Mouse (Mus musculus): ENCODE data around the gene Klhl30.

The Klhl30 gene

DNA sequence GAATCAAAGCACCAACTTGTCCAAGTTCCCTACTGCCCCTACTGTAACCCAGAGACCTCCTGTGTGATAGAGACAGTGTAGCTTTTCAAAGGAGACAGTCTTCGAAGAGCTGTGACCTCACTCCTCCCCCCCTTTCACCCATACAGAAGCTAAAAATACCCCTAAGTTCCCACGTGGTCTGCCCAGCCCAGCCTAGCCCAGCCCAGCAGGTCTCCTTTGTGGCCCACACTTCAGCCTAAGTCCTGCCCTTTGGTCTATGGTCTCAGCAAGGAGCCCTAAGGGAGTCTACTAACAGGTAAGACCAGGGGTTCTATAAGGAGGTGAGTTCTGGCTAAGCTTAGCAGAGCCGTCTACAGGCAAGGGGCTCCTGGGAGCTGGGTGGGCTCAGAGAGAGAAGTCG lies at the start of gene Klhl30:
Gene Klhl30, plus strand, starts transcription at position 176 of the 400 bp plus-strand sequence.
- no peak for DNase-seq

DNA sequence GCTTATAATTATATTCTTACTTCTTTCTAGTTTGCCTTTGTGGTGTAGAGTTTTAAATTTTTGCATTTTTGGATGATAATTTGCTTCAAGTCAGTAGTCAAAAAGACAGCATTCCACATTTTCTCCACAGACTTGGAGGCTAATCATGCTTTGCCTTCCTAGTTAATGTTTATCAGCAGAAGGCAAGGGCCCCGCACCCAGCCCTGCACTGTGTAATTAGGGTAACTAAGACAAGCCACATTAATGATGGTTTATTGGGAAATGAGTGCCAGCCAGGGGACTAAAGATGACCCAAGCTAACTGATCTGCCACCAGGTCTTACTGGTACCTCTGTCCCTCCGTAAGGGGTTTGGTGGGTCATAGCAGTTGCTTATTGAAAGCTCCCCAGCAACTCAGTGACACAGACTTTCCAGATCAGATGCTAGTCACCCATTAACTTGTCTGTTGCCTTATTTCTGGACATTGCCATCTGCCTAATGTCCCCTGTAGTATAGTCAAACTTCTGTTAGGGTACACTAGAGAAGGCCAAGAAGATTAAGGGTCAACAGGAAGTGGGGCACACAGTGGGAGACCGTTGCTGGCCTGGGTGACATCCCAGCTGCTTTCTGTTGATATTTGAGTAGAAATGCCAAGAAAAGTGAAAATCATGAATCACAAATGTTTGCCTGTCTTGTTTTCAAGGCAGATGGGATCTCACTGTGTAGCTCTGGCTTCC lies 49.5 kb upstream of the Klhl30 start:
- no peak for DNase-seq

DNA sequence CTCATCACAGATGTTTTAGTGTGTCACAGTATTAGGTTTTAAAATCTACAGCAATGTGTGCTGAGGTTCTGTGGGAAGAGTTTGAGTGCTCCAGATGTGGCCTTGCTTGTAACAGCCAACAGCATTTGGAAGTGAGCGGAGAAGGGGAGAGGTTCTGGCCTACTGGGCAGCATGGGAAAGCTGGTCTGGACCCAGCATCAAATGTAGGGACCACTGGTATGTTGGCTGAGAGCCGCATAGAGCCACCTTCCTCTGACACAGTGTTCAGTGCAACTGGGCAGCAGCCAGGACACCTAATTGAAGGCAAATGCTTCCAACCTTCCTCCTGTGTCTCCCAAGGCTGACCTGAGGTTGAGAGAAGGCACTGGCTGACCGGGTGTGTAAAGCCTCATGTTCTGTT lies 48.8 kb upstream of the Klhl30 start:
- no peak for DNase-seq

DNA sequence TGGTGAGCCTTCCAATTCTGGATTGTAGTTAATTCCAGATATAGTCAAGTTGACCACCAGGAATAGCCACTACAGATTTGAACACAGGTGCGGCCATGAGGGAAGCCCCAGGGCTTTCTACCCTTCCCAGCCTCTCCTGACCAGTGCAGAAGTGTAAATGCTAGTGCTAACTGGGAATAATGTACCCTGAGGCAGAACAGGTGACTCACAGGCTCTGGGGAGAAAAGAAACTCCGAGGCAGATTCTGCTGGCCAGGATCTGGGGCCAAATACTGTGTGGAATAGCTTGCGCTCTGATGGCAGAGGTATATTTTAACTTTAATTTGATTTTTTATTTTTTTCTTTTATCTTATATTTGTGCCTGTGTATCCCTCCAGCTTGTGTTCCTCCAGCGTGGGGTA lies 46.2 kb upstream of the Klhl30 start:
- DNase-seq, result no peak

DNA sequence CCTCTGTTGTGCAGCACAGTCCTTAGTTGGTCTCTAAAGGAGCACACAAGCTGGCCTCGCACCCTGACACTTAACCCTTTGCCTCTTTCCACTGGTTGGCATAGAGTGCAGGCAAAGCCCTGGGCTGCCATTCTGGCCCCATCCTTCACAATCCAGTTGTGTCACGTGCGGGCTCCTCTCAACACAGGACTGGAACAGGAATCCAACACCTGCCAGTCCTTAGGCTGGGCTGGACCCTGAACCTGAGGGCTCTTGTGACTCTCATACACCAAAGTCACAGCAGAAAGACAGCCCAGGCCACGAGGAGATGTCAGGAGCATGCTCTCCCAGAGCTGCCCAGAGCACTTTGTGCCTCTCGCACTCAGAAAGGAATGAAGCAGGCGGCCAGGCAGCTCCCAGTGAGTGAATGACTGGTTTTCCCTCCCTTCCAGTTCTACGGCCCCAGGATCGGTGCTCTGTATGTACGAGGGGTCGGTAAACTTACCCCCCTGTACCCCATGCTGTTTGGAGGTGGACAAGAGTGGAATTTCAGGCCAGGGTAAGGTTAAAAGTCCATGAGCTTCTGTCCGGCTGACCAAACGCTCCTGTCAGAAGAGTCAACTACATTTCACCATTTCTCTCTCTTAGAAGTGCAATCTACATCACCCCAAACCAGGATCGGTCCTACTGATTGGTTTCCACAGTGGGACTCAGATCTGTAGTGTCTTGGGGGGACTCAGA lies 41.3 kb upstream of the Klhl30 start:
- no peak for DNase-seq

DNA sequence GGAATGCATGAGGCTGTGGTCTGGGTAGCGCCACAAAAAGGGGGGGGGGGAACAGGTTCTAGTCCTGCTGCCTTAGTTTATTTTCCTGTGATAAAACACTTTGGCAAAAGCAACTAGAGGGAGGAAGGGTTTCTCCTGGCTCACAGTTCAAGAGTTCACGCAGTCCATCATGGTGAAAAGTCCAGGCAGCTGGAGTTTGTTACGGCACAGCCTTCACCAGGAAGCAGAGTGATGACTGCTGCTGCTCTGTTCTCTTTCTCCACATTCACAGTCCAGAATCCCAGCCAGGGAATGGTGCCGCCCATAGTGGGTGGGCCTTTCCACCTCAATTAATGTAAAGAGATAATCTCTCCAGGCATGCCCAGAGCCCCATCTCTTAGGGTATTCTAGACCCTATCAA lies 38.5 kb upstream of the Klhl30 start:
- no peak for DNase-seq

DNA sequence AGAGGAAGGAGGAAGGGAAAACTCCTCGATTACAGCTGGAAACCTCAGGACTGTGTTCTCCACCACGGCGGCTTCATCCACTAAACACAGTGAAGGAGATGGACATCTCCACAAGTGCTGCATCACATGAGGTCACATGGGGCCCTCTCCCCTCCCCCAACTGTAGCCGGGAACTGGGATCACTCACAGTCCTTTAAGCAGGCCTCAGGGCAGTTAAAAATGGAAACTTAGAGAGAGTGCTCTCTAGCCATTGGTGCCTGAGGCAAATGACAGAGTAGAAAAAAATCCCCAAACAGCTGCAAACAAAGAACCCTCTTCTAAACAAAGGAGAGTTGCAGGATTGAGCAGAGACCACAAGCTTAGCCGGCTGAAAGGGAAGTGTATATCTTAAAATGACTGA lies 37.6 kb upstream of the Klhl30 start:
- DNase-seq, result no peak

DNA sequence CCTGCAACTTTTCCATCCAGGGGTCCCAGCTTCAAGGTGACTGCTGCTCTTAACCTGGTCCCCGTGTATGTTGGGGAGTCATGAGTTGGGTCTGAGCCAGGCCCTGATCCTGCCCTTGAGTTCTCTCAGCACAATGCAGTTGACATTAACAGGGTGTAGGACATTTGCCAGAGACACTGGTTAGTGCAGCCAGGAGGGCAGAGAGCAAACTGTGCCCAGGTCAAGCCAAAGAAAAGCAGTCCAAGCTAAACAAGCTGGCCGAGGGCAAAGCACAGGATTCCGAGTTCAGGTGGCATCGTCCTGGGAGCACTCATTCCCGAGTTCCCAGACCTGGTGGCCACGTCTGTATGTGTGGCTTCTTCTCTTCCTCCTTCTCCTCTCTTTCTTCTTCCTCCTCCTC lies 33.2 kb upstream of the Klhl30 start:
- no peak for DNase-seq

DNA sequence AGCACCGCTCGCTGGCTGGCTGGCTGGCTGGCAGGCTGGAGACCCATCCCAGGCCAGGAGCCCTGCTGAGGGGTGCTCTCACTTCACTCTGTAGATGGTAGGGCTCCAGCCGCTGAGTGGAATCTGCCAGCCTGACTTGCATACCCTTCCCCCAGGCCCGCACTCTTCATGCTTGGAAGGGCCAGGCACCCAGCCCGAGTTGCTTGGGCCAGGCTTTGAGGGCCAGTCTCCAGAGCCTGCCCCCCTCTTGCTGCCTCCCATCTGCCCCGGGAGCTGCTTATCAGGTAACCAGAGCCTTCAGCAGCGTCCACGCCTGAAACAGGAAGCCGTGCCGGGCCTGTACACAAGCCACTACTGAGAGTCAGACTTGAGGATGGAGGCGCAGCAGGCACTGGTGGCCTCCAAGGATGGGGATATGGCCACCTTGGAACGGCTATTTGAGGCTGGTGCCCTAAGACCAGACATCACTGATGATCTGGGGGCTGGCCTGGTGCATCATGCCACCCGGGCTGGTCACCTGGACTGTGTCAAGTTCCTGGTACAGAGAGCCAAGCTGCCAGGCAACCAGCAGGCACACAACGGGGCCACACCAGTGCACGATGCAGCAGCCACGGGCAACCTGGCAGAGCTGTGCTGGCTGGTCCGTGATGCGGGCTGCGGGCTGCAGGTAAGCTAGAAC lies 28.9 kb upstream of the Klhl30 start, which contains the start of gene Espnl:
Gene Espnl, plus strand, starts transcription at position 316 of the 679 bp plus-strand sequence.
- no peak for DNase-seq

DNA sequence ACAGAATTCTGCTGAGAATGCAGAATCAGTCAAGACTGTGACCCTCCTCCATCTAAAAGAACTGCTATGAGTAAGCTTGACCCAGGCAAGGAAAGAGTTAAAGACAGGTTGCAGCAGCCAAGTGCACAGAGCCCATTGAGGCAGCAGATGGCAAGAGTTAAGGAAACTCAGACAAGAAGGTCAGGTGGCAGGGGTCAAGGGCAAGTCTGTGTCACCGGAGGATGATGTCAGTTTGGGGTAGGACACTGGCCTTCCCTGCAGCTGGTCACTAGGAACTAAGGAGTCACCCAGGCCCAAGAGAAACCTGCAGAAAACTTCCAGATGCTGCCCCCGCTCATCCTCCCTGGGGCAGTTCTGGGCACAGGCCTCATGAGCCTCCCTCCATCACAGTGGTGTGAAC lies 26.2 kb upstream of the Klhl30 start:
- no peak for DNase-seq

DNA sequence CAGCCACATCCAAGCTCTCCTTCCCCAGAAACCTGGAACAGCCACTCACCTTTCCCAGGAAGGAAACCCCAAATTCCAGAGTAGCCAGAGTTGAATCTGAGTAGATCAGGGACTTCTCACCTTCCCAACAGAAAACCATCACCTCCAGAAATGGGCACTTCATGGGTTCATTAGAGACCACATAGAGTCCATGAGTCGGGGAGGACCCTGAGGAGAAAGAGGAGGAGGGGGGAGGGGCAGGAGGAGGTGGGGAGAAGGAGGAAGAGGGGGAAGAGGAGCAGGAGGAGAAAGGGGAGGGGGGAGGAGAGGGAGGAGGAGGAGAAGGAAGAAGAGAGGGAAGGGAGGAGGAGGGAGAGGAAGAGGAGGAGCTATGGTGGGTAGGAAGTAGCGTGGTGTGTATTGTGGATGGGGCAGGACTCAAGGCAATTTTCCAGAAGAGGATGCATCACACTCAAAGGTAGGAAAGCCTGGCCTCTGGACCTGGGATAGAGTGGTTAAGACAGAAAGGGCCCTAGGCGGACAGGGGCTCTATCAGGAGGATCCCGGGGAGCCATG lies 25.3 kb upstream of the Klhl30 start:
- no peak for DNase-seq

DNA sequence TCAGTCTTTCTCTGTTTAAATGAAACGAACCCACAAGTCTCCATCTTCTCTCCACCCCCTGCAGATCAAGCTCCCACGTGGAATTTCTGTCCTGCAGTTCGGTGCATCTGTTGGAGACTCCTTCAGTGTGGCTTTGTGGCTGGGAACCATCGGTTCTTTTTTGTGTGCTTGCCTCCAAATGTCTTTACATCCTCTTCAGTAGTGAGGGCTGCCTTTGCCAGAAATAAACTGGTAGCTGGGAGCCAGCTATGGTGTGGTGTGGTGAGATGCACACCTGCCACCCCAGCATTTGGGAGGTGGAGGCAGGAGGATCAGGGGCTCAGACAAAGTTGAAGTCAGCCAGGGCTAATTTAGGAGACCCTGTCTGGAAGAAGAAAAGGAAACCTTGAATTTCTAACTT lies 18.7 kb upstream of the Klhl30 start:
- DNase-seq, result peak; percentile 40

DNA sequence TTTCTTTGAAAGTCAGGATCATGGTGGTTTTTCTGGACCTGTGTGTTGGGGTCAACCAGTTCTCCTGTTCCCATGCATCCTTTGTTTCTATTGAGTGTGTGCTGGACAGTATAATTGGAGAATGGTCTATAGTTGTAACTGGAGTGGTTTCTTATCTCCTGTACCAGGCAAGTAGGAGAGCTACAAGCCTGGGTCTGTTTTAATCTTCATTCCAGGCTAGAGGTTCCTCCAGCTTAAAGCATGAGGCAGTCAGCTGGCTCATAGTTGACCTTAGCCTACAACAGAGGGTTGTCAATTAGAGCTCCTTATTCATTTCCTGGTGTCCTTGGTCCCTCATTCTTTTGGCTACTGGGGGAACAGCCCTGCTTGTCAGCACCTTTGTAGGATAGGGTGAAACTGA lies 17.2 kb upstream of the Klhl30 start:
- DNase-seq, result no peak

DNA sequence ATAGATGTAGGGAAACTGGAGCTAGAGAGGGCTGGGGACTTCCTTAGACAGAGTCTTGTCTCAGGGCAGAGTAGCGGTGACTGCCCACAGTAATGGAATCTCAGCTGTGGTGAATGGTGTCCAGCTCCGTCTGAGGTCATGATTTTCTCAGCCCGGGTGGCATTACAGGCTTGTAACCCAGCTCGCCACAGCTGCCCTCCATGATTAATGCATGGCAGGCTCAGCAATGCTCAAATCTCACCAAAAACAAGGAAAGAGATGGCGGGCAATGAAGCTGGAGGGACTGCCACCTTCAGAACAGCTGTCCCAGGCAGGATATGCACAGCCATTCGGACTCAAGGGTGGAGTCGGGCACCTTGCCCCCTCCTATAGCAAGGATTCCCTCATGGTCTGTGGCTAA lies 13.5 kb upstream of the Klhl30 start:
- no peak for DNase-seq

DNA sequence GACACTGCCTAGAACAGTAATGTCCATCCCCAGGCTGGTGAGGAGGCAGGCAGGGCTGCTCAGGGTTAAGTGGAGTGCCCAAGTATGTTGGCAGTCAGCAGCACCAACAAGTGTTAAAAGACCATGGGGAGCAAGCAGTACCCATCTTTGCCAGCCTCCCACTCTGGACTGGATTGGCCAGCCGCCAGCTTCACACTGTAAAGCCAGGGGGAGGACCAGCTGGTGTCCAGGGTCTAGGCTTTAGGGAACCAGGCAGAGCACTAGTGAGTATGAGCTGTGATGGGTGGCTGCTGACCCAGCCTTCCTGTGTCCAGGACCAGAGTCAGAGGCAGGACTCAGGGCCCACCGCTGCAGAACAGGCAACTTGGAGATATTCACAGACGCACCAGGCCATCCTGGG lies 6.8 kb upstream of the Klhl30 start:
- no peak for DNase-seq

DNA sequence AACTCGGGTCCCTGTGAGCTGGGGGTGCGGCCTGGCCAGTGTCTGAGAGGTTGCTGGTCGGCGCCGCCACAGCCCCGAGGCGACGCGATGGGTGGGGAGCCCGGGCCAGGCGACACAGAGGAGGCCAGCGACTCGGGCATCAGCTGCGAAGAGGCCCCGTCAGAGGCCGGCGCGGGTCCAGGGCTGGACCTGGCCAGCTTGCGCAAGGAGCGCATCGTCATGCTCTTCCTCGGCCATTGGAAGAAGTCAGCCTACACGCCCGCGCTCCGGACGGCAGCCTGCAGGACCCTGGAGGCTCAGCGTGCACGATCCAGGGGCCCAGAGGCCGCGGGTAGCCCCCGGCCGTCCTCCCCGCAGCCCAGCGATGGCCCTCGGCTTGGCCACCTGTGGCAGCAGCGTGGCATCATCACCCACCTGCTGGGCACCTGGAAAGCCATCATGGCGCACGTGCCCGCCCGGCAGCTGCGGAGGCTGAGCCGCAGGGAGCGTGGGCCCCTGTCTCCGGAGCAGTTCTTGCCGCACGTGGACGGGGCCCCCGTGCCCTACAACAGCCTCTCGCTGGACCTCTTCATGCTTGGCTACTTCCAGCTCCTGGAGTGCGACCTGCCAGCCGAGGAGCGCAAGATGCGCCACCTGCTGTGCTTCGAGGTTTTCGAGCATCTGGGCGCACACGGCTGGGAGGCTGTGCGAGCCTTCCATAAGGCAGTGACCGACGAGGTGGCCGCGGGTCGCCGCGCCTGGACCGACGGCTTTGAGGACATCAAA lies 5.7 kb upstream of the Klhl30 start:
- DNase-seq, result no peak

DNA sequence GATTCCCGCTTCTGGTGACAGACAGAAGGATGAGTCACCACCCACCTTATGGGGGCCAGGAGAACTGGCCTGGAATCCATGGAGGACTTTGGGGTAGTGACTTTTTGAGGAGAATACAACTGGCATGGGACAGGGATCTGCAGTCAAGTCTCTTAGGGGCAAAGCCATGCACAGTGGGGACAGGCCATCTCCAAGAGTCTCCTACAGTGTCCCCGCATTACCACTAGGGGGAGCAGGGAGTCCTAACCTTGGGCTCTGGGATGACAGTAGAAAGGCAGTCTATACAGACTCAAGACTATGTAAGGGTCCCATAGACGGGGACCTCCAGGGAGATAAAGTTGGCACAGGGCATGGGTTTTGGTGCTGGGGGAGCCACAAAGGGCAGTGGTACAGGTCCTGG lies 3.9 kb upstream of the Klhl30 start:
- DNase-seq, result peak; percentile 22

DNA sequence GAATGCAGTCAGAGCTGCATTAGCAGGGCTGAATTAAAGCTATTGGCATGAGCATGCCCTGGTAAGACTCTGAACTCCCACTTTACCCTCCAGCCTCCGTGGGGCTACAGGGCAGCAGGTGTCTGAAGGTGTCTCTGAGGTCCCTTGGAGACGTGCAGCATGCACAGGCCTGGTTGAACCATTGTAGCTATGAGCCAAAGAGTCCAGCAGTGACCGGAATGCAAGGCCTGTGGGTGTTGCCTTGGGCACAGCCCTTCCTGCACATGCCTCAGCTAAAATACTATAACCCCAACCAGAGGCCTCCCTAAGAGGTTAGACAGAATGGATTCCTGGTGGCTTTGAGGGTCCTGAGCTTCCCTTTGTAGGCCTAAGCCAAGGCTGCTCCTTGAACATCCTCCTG lies 433 bp downstream of the Klhl30 start:
- DNase-seq, result no peak

DNA sequence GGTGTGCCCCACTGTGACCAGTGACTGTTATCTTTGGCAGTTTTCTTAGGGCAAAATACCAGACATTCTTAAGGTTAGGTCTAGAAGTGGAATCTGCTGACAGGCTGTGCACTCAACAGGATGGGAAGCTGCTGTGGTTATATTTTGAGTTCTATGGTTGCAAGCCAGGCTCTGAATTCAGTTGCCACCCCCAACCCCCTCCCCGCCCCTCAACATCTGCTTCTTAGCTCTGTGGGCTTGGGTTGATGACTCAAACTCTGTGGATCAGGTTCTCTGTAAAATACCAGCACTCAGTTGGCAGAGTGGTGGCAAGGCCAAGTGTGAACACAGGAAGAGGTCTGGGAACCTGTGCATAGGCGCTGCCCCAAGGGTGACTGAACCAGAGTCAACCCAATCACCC lies 1.5 kb downstream of the Klhl30 start:
- no peak for DNase-seq

DNA sequence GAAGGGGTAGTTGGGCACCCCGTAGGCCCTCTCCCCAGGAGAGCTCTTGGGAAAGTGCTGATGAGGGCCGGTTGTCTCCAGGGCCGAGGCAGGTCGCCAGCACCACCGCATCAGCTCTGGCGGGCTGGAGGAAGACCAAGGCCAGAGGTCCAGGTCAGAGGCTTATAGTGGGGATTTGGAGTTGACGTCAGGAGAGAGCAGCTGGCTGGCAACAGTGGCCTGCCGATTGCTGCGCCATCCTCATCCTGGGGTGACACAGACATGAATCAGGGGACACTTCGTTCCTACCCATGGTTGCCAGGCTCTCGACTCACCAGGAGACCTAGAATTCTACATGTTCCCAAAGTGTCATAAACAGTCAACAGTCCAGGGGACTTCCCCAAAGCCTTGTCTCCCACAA lies 5.3 kb downstream of the Klhl30 start:
- DNase-seq, result no peak

DNA sequence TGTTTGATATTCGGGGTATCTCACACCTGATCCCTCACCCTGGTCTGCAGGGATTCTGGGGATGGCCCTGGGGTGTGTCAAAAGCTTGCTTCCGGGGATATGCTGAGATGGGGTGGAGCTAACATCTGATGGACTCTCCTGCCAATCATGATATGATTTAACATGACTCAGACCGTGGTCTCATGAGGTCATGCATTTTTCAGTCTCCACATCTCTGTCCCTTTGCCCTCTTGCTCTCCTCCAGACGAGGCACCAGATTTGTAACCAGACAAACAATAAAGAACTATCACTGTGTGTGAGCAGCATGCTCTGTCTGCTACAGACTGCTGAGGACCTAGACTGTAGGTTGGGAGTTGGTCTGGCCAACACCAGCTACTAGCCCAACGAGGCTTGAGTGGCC lies 11.3 kb downstream of the Klhl30 start:
- DNase-seq, result no peak

DNA sequence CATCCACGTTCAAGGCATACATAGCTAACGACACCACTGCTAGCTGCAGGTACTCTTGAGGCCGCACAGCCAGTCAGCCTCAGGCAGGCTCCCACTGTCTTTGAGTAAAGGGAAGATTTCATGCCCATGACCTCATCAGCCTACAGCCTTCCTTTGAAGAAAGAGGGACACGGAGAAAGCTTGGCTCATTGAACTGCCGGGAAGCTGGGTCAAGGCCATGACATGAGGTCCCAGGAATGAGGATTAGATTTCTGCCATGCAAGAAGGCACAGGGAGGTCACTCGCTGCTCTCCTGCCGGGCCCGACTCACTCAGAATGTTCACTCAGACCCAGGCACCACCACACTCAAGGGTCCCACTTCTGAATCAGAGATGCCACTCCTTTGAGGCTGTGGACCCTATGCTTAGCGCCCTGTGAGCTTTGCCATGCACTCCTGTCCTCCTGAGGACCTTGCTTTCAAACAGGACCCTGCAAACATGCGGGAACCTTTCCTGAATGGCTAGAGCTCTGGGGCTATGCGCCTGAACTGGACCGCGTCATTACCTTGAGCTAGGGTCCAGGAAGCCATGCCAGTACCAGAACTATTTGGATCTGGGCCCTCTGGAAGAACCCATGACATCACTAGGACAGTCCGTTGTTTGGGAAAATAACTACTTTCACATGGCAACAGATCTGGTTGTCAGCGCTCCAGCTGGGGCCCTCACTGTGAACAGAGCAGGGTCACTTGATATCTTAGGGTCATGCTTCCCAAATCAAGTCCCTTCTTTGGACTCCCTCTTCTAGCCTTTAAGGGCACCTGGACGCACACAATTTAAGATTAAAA lies 14.2 kb downstream of the Klhl30 start:
- DNase-seq, result no peak
